Mouse (Mus musculus): ENCODE measurements around the gene Sec14l4. TPM values are rescaled to one million over a fixed set of nuclear protein-coding genes. Genes with fewer than 3 reads are reported as not detected.

Gene Sec14l4
- 0.36 and 0.39 TPM in 2 replicates for polyA plus RNA-seq (2012; rRNA removed)

GRCm38 (mm10) chr11:4031126-4031941 lies at the start of gene Sec14l4:
Gene Sec14l4, plus strand, starts transcription at chr11:4031462.
- TF ChIP-seq CTCF (conservative IDR thresholded peaks at IDR 0.05; ENCODE audit: insufficient read depth, insufficient read length, low read depth, low read length): no peak; the same call in 1 of the 2 replicates
- no peak for TF ChIP-seq POLR2A (IDR thresholded peaks at IDR 0.05; ENCODE audit: low read depth, low read length)
- Histone ChIP-seq H3K27me3 (replicated peaks; ENCODE audit: control insufficient read depth, insufficient read depth, low read length) (no peaks in the 10 kb centered on the region), H3K4me1 (ENCODE audit: control insufficient read depth, insufficient read depth, low read length) (no peaks in the 10 kb centered on the region), H3K27ac (ENCODE audit: insufficient read depth, low read depth, low read length) (no peak within 1 kb of the TSS), H3K36me3 (ENCODE audit: control insufficient read depth, insufficient read depth, low read length) (no peaks in the 10 kb centered on the region), H3K4me3 (ENCODE audit: insufficient read depth, low read depth, low read length) (no peak within 1 kb of the TSS)
- 55% methylated on average over 16 of the region's 16 CpGs for WGBS
- no peak for DNase-seq

GRCm38 (mm10) chr11:3981536-3981935 lies 49.7 kb upstream of the Sec14l4 start:
- H3K4me1 ChIP-seq (ENCODE audit: control insufficient read depth, insufficient read depth, low read length): peaks cover 29% of the 10 kb centered on the region; the same call in 1 of the 2 replicates
- H3K27ac ChIP-seq (ENCODE audit: insufficient read depth, low read depth, low read length): peak overlapping the region; percentile 69
- WGBS: 47% methylated on average over 6 of the region's 6 CpGs
- TF ChIP-seq POLR2A (IDR thresholded peaks at IDR 0.05; ENCODE audit: low read depth, low read length) (no peak), CTCF (conservative IDR thresholded peaks at IDR 0.05; ENCODE audit: insufficient read depth, insufficient read length, low read depth, low read length) (no peak)
- no peak overlapping the region for H3K4me3 ChIP-seq (ENCODE audit: insufficient read depth, low read depth, low read length)
- H3K27me3 ChIP-seq (replicated peaks; ENCODE audit: control insufficient read depth, insufficient read depth, low read length): no peaks in the 10 kb centered on the region
- DNase-seq: no peak
- no peaks in the 10 kb centered on the region; the same call in none of the 2 replicates for H3K36me3 ChIP-seq (ENCODE audit: control insufficient read depth, insufficient read depth, low read length)

- no peaks in the 10 kb centered on the region; the same call in none of the 2 replicates for H3K36me3 ChIP-seq (ENCODE audit: control insufficient read depth, insufficient read depth, low read length)
- peak overlapping the region; percentile 78 for H3K4me3 ChIP-seq (ENCODE audit: insufficient read depth, low read depth, low read length)
- peak overlapping the region; percentile 84 for H3K27ac ChIP-seq (ENCODE audit: insufficient read depth, low read depth, low read length)
- no peaks in the 10 kb centered on the region for H3K27me3 ChIP-seq (replicated peaks; ENCODE audit: control insufficient read depth, insufficient read depth, low read length)
- TF ChIP-seq CTCF (conservative IDR thresholded peaks at IDR 0.05; ENCODE audit: insufficient read depth, insufficient read length, low read depth, low read length) (no peak), POLR2A (IDR thresholded peaks at IDR 0.05; ENCODE audit: low read depth, low read length) (no peak)
- WGBS: 55% methylated on average over 7 of the region's 7 CpGs
- DNase-seq: peak; percentile 77
- H3K4me1 ChIP-seq (ENCODE audit: control insufficient read depth, insufficient read depth, low read length): peaks cover 29% of the 10 kb centered on the region; the same call in 1 of the 2 replicates
Measured at GRCm38 (mm10) chr11:3982275-3983209, 48.7 kb upstream of the Sec14l4 start.

- 3% methylated on average over 32 of the region's 37 CpGs for WGBS
- H3K27ac ChIP-seq (ENCODE audit: insufficient read depth, low read depth, low read length): peak within 1 kb of the TSS; percentile 95
- H3K36me3 ChIP-seq (ENCODE audit: control insufficient read depth, insufficient read depth, low read length): no peaks in the 10 kb centered on the region; the same call in 1 of the 2 replicates
- H3K4me3 ChIP-seq (ENCODE audit: insufficient read depth, low read depth, low read length): peak within 1 kb of the TSS; percentile 78
- H3K4me1 ChIP-seq (ENCODE audit: control insufficient read depth, insufficient read depth, low read length): peaks cover 23% of the 10 kb centered on the region; the same call in 1 of the 2 replicates
- TF ChIP-seq POLR2A (IDR thresholded peaks at IDR 0.05; ENCODE audit: low read depth, low read length) (no peak), CTCF (conservative IDR thresholded peaks at IDR 0.05; ENCODE audit: insufficient read depth, insufficient read length, low read depth, low read length) (no peak)
- DNase-seq: peak; percentile 77
- H3K27me3 ChIP-seq (replicated peaks; ENCODE audit: control insufficient read depth, insufficient read depth, low read length): no peaks in the 10 kb centered on the region
Measured at GRCm38 (mm10) chr11:3983291-3983862, 47.9 kb upstream of the Sec14l4 start, which contains the start of gene Gal3st1. Gene Gal3st1, plus strand, starts transcription at chr11:3983636.

GRCm38 (mm10) chr11:3983863-3984745 lies 47.2 kb upstream of the Sec14l4 start:
- H3K27ac ChIP-seq (ENCODE audit: insufficient read depth, low read depth, low read length): peak overlapping the region; percentile 95
- TF ChIP-seq CTCF (conservative IDR thresholded peaks at IDR 0.05; ENCODE audit: insufficient read depth, insufficient read length, low read depth, low read length) (0 out of 2 replicates have a peak, but pooled peaks have one; percentile 7), POLR2A (IDR thresholded peaks at IDR 0.05; ENCODE audit: low read depth, low read length) (peak; percentile 23)

GRCm38 (mm10) chr11:3989748-3990147 lies 41.5 kb upstream of the Sec14l4 start:
- peak overlapping the region; percentile 68 for H3K27ac ChIP-seq (ENCODE audit: insufficient read depth, low read depth, low read length)
- 51% methylated on average over 3 of the region's 3 CpGs for WGBS
- peak; percentile 76 for DNase-seq
- no peaks in the 10 kb centered on the region; the same call in 1 of the 2 replicates for H3K4me1 ChIP-seq (ENCODE audit: control insufficient read depth, insufficient read depth, low read length)
- H3K4me3 ChIP-seq (ENCODE audit: insufficient read depth, low read depth, low read length): peak overlapping the region; percentile 6; the same call in 1 of the 2 replicates
- no peak for TF ChIP-seq CTCF (conservative IDR thresholded peaks at IDR 0.05; ENCODE audit: insufficient read depth, insufficient read length, low read depth, low read length)
- TF ChIP-seq POLR2A (IDR thresholded peaks at IDR 0.05; ENCODE audit: low read depth, low read length): no peak
- no peaks in the 10 kb centered on the region for H3K36me3 ChIP-seq (ENCODE audit: control insufficient read depth, insufficient read depth, low read length)
- H3K27me3 ChIP-seq (replicated peaks; ENCODE audit: control insufficient read depth, insufficient read depth, low read length): no peaks in the 10 kb centered on the region

More at GRCm38 (mm10) chr11:3983863-3984745, 47.2 kb upstream of the Sec14l4 start:
- Histone ChIP-seq H3K27me3 (replicated peaks; ENCODE audit: control insufficient read depth, insufficient read depth, low read length) (no peaks in the 10 kb centered on the region), H3K4me1 (ENCODE audit: control insufficient read depth, insufficient read depth, low read length) (peaks cover 17% of the 10 kb centered on the region; the same call in 1 of the 2 replicates), H3K4me3 (ENCODE audit: insufficient read depth, low read depth, low read length) (peak overlapping the region; percentile 78), H3K36me3 (ENCODE audit: control insufficient read depth, insufficient read depth, low read length) (no peaks in the 10 kb centered on the region; the same call in 1 of the 2 replicates)
- DNase-seq: peak; percentile 91
- WGBS: 9% methylated on average over 15 of the region's 15 CpGs
